Mouse (Mus musculus) spleen, postnatal 0 days (tissue): ENCODE measurements around the gene Tab2. TPM values are rescaled to one million over a fixed set of nuclear protein-coding genes. Genes with fewer than 3 reads are reported as not detected.

Source experiments
- polyA plus RNA-seq: library from polyadenylated mRNA; unstranded; fragments of >200 nt; fragmentation: Nextera tagmentation; extraction: Ambion mirVana; gene quantifications from 2 replicates; pipeline ENCODE4 v1.2.1, GENCODE M21; 2015

Tab2 gene
- polyA plus RNA-seq: 18.6 and 19.5 TPM in 2 replicates

DNA sequence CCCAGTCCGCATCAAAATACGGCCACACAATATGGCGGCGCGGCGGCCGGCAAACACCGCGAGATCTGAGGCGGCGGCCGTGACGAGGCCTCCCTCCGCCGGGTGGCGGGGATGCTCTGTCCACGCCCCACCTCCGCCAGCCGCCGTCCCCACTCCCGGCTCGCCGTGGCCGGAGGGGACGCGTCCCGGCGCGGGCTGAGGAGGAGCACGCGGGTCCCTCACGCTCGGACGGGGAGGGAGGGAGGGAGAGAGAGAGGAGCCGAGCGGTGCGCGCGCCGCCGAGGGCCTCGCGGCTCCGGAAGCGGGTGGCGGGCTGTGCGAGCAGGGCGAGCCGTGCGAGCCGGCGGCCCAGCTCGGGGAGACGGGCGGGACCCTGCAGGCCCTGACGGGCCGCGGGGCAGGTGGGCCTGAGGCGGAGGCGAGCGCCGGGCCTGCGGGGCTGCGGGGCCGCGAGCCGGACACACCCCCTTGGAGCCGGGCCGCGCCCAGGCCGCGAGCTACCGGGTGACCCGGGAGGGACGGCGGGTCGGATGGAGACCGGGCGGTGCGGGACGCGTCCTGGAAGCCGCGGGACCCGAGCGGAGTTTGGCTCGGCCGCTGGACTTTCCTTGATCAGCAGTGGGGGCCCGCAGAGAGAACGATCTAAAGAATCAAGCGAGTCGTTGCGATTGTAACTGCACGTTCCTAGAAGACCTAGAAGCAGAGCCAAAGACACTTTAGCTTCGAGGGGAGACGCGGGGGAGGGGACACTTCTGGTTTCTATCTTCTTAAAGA is at the start of gene Tab2:
TSS of gene Tab2 (minus strand) at position 3 of the 774 bp plus-strand sequence.

Other genes with a start within 250 kb of the Tab2 start
- 36.3 and 37.3 TPM in 2 replicates for gene Katna1, start 230.2 kb downstream of the Tab2 start, polyA plus RNA-seq
- gene Ginm1, start 163.4 kb downstream of the Tab2 start, polyA plus RNA-seq: 56.3 and 60.2 TPM in 2 replicates
- gene Ppil4, start 163.3 kb downstream of the Tab2 start, polyA plus RNA-seq: 32.9 and 33.1 TPM in 2 replicates
- gene Zc3h12d, start 123.8 kb downstream of the Tab2 start, polyA plus RNA-seq: 0.82 and 1.1 TPM in 2 replicates